Mouse (Mus musculus): ENCODE data around the gene Kazn.

DNA sequence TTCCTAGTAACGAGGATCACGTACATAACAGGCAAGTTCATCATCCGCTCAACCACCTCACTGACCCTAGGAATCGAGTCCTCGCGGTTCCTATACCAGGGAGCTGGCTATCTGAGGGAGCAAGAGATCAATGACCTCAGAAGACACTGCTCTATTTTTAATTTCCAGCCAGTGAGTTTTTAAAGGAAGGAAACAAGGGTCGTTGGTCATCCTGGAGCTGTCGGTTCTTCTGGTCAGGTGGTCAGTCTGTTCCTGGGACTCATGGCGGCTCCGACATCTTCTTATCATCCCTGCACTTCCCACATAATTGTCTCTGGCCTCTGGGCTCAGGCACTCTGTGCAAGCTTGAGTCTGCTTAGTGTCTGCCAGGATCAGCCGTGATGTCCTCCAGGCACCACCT is 144.8 kb downstream of the Kazn start:
- TF ChIP-seq CTCF (IDR thresholded peaks at IDR 0.05; ENCODE audit: extremely low read depth, insufficient read depth, low read length) (no peak), POLR2A (IDR thresholded peaks at IDR 0.05; ENCODE audit: extremely low read depth, insufficient read depth, low read length) (no peak)

Measured in cortical plate, adult 2 months (tissue).